Mouse (Mus musculus) mouse trophoblast stem cell (cell line): Measurements from ENCODE around the gene Flna.
"Not testable (repeated sequence)": the region's sequence is repeated elsewhere in the genome, so short reads cannot be mapped to it uniquely, and the experiment has no call there.

ENCODE experiments used
- in situ Hi-C, 2 experiments: fragments of 300-500 bp; cut with MseI, MboI; formaldehyde crosslinking; loops; 2 replicates in 1 of 2; 3 replicates in 1 of 2; pipeline ENCODE4 v1.15.1; 2025

Gene Flna

DNA sequence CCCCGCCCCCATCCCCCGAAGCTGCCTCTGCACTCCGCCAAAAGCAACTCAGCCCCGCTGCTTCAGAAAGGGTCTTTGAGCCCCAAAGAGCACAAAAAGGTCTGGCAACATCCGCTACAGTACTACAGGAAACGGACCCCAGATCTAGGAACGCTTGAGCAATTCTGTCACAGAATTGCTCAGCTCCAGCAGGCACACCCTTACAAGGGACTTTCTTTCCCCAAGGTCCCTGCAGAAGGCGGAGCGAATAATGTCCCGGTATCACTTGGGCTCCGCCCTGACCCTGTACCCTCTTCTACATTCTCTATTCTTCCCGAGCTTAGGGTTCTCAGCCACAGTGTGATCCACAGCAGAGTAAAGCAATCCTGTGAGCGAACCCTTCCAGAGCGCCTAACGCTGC lies 2.9 kb downstream of the Flna start:
- in situ Hi-C loops: loop anchor here in 1 of 2 experiments (10.0 kb wide), 1 partner anchor 168 kb away; no protein-coding TSS in a partner anchor

DNA sequence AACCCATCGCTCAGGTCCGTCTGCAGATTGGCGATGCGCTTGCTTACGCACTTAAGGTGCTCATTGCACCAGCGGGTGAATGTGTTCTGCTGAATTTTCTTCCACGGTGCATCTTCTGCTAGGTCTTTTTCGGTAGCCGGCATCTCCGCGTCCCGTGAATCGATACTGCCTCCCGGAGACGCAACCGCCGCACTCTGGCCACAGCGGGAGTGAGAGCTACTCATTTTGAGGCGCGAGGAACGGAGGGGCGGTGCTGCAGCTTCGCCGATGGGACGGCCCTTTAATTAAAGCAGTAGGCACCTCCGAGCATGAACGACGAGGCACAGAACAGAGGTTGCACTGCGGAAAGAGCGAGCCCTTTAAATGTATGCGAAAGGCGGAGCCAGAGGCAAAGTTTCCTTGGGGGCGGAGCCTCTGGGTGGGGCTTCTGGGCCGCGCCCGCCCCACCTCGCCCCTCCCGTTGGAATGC lies 3.4 kb downstream of the Flna start:
- in situ Hi-C loops: loop anchor here in 1 of 2 experiments (10.0 kb wide), 1 partner anchor 169 kb away; no protein-coding TSS in a partner anchor

DNA sequence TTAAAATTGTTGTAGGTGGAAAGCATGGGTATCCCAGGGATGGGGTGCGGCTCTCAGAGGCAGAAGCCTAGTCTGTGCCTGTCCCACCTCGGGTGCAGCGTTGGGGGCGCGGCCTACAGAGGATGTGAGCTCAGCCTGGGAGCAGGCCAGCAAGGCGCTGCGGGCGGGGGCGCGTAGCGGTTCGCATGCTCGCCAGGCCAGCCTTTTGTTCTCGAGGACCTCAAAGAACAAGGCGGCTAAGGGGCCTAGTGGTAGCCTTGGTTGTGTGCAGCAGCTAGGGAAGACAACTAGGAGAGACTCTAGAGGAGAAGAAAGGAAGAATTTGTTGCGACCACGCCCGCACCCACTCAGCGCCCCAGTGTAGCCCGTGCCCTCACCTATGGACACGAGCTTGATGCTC lies 3.9 kb downstream of the Flna start:
- in situ Hi-C loops: loop anchor here in 1 of 2 experiments (10.0 kb wide), 1 partner anchor 169 kb away; no protein-coding TSS in a partner anchor

DNA sequence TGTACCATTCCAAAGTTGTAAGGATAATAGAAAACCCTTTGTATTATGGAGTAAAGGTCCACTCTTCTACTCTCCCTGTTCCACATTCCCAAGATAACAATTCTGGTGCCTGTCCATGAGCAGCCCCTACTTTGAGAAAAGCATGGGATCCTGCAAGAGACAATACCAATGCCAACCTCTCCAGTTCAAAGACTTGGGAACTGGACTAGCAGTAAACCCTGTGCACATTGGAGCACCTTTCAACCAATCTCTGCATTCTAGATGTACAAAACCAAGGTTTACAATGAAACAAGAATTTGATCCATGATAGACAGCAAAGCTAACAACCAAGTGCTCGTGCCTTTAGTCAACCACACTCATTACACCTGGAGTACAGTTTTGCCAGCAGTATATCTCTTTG lies 4.5 kb downstream of the Flna start:
- in situ Hi-C loops: loop anchor here in 1 of 2 experiments (10.0 kb wide), 1 partner anchor 170 kb away; no protein-coding TSS in a partner anchor

DNA sequence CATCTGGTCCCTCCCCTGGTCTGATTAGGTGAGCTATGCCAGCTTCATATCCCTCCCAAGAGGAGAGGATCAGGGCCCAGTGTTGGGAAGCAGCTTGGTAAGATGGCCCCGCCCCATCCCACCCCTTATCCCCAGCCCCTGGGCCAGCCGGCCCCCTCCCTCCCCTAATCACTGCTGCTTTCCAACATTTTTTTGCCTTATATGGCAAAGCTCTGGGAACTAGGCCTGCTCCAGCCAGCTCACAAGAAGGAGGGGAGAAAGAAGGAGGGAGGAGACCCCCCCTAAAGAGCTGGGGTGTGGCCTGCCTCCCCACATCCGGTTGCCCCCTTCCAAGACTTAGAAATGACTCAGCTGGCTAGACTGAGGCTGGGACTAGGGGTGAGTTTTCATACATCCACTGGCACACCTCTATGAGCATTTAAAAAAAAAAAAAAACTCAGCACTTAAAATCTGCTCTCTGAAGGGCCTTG lies 5.0 kb downstream of the Flna start:
- in situ Hi-C loops: loop anchor here in 1 of 2 experiments (10.0 kb wide), 1 partner anchor 170 kb away; no protein-coding TSS in a partner anchor

DNA sequence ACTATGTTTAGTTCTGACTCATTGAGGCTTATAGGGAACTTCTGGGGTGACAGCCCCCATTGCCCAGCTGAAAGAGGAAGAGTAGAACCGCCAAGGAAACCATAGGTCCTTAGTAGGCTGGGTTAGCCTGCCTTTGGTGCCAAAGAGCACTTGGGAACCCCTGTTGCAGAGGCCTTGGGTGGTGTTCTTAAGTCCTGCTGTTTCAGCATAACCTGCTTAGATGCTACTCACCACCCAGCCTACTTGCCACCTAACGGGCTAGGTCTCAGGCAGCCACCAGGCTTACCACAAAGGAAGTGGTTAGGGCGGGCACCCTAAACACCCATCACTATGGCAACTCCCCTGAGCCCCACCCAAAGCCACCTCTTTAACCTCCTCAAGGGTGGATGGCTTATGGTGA lies 5.8 kb downstream of the Flna start:
- in situ Hi-C loops: loop anchor here in 1 of 2 experiments (10.0 kb wide), 1 partner anchor 171 kb away; no protein-coding TSS in a partner anchor

DNA sequence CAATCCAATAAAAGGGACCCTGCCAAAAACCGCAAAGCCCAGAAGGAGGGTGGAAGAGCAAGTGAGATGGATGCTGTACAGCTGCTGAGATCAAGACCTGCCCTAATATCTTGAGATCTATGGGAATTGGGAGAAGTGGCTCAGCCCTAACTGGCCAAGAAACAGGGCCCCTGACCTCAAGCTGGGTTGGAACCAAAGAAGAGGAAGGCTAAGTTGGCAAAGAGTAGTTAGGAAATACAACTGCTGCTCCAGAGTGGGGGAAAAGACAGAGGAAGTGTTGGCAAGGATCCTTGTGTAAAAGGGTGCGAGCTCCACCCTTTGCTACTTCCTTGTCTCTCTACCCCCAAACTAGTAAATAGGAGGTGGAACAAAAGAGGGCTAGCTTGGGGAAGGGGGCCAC lies 6.2 kb downstream of the Flna start:
- in situ Hi-C loops: loop anchor here in 1 of 2 experiments (10.0 kb wide), 1 partner anchor 171 kb away; no protein-coding TSS in a partner anchor

DNA sequence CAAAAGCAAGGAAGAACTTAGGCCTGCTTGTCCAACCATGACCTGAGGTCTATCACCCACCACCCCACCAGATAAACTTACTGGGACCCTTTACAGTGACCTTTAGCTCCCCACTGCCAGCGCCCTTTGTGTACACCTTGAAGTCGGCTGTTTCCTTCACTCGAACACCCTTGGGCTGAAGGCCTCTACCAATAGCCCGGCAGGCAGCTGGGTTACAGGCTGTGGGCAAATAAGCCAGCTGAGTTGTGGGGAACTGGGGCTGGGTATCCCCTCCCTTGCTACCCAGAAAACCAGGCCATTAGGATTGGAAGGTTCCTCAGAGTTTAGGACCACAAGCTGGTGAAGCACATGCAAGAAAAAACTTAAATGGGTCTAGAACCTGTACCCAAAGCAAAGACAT lies 9.3 kb downstream of the Flna start:
- in situ Hi-C loops: loop anchor here in 1 of 2 experiments (10.0 kb wide), 1 partner anchor 174 kb away; no protein-coding TSS in a partner anchor

DNA sequence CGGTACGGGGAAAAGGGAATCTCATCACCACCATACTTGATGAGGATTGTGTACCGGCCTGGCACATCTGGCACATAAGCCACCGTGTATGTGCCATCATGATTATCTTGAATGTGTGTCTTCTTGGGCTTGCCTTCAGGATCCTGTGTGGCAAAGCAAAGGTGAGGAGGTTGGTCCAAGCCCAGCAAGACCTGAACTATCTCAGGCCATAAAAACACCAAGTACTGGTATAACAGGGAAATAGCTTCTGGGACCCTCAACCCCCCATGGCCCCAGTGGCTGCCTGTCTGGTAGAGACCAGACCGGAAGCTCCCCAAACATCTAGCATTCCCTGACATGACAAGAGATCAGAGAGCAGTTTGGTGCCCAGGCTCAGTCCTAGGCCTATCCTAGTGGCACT lies 16.4 kb downstream of the Flna start:
- in situ Hi-C loops: no loop called here

DNA sequence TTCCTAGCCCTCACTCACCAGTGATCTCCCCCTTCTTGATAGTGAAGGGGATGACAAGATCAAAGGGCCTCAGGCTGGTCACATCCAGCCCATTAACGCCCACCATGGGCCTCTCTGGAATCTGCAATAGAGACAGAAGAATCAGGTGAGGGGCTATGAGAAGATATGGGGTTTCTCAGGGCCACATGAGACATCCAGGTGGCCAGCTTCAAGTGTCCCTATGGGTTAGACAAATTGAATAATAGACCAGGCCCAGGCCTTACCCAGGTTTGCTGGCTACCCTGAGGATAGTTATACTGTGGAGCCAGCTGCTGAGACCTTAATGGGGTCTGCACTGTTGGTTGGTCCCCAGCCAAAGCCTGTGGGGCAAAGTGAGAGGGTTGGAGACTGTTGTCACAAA lies 19.6 kb downstream of the Flna start:
- in situ Hi-C loops: no loop called here

DNA sequence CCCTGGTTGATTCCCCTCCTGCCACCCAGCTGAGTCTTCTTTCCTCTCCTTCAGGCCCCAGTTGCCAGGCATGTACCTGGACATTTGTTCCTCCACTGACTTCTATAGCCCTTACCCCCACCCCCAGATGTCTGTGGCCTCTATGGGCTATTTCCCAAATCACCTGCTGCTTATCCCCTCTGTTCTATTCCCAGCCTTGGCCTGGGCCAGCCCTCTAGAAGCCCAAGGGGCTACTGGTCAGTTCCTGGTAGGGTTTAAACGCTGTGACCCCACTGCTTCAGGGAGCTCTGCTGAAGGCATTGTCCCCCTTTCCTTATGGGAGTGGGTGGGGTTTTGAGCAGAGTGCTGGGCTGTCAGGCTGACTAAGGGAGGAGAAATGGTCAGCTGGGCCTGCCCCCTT lies 29.5 kb downstream of the Flna start:
- in situ Hi-C loops: not testable (repeated sequence)

DNA sequence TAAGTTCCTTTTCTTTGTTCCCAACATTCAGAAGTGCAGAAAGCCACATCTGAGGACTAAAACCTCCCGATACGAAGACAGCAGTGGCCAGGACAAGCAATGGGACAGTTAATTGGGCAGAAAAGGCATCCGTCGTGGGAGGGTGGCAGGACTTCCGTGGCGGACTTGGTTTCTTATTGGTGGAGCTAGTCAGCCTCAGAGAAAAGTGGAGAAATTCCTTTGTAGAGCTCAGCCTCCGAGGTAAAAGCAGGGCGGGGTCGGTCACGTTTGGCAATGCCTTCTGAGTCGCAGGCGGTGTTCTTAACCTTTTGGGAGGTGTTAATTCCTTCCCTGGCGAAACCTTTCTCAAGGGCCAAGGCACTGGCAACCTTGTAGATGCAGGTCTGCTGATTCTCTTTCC lies 30.2 kb downstream of the Flna start:
- in situ Hi-C loops: no loop called here

DNA sequence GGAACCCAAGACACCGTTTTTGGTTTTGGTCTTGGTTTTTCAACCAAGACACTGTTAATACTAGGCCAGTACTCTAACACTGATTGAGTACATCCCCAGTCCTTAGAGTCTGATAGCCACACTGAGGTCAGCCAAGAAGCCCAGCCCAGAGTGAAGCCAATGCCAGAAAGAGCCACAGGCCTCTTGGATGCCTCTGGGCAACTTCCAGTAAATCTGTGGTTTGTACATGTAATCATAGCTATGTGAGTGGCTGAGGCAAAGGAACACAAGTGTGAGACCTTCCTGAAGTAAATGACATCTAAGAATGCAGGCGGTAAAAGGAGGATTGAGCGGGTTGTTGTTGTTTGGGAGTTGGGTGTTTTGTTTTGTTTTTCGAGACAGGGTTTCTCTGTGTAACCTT lies 31.1 kb downstream of the Flna start:
- in situ Hi-C loops: no loop called here

DNA sequence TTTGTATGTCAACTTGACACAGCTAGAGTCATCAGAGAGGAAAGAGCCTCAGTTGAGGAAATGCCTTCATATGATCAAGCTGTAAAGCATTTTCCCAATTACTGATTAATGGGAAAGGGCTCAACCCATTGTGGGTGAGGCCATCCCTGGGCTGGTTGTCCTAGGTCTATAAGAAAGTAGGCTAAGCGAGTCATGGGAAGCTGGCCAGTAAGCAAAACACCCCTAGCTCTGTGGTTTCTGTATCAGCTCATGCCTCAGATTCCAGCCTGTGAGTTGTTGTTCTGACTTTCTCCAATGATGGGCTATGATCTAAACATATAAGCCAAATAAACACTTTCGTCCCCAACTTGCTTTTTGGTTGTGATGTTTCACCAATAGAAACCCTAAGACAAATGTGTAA lies 46.1 kb downstream of the Flna start:
- in situ Hi-C loops: no loop called here

DNA sequence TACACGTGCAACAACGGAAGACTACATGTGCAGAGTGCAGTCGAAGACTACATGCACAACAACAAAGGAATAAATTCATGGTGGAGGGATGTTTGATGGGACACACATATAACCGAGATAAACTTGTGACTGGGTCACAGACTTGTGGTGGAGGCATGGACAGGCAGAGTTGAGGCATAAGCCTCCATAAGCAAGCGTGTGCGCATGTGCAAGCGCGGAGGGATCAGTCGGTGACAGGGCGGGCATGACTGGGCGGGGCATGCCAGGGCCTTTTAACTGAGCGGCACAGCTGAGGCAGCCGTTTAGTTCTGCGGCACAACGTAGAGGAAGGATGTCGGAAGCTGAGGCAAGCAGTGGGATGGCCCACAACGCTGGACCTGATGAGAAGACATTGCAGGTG lies 72.7 kb downstream of the Flna start, which contains the start of gene Tktl1:
Gene Tktl1, plus strand, starts transcription at position 301 of the 400 bp plus-strand sequence.
- in situ Hi-C loops: no loop called here
